Mouse (Mus musculus) kidney, embryonic 16.5 days (tissue): ENCODE results near the gene Trpm1. TPM values are rescaled to one million over a fixed set of nuclear protein-coding genes. Genes with fewer than 3 reads are reported as not detected.

Source experiments
- ATAC-seq: fragments of 200-750 bp; cut with Nextera tagmentation; 2 replicates; pipeline ENCODE4 v1.8.0; 2017; ENCODE audit warnings: moderate TSS enrichment; ENCODE audit not compliant: low FRiP score, low TSS enrichment
- H3K27ac ChIP-seq: fragments of 300-500 bp; sonication (generic); 2 replicates; pipeline ENCODE4 v1.5.1; 2014; ENCODE audit warnings: low read length
- H3K27me3 ChIP-seq: fragments of 300-500 bp; sonication (generic); 2 replicates; pipeline ENCODE4 v1.6.1; 2014; ENCODE audit warnings: low read length, control low read depth, mixed read lengths; ENCODE audit not compliant: insufficient read depth
- H3K36me3 ChIP-seq: fragments of 300-500 bp; sonication (generic); 2 replicates; pipeline ENCODE4 v1.6.1; 2014; ENCODE audit warnings: low read length, control low read depth, mixed read lengths; ENCODE audit not compliant: insufficient read depth
- H3K4me1 ChIP-seq: fragments of 300-500 bp; sonication (generic); 2 replicates; pipeline ENCODE4 v1.6.1; 2014; ENCODE audit warnings: low read length, control low read depth, mixed read lengths; ENCODE audit not compliant: insufficient read depth
- H3K4me2 ChIP-seq: fragments of 300-500 bp; sonication (generic); replicated peaks from 2 replicates; pipeline ENCODE4 v1.6.1; 2014; ENCODE audit warnings: low read depth, low read length
- H3K4me3 ChIP-seq: fragments of 300-500 bp; sonication (generic); 2 replicates; pipeline ENCODE4 v1.5.1; 2014; ENCODE audit warnings: mild to moderate bottlenecking, low read length
- H3K9ac ChIP-seq: fragments of 300-500 bp; sonication (generic); replicated peaks from 2 replicates; pipeline ENCODE4 v1.6.1; 2014; ENCODE audit warnings: low read length
- H3K9me3 ChIP-seq: fragments of 300-500 bp; sonication (generic); 2 replicates; pipeline ENCODE4 v1.6.1; 2016; ENCODE audit warnings: low read length, control low read depth
- WGBS: fragments of 180-500 bp; shearing (Covaris S2); extraction: QIAGEN DNeasy Blood & Tissue Kit; methylation state at CpG from one replicate; pipeline ENCODE4 v1.1.7; 2014; 5-methylcytosine and 5-hydroxymethylcytosine counted together
- polyA plus RNA-seq: library from polyadenylated mRNA; unstranded; fragments of >200 nt; fragmentation: Nextera tagmentation; extraction: Ambion mirVana; gene quantifications from 2 replicates; pipeline ENCODE4 v1.2.1, GENCODE M21; 2015

Gene Trpm1
- polyA plus RNA-seq, 1 experiment from 2014 or later = 0.05 TPM

- ATAC-seq = no peak
- H3K9ac ChIP-seq = no peak overlapping the region
- WGBS = 71% methylated on average over 4 of the region's 4 CpGs
Observed at GRCm38 (mm10) chr7:64242424-64242823, 88.8 kb downstream of the Trpm1 start.

GRCm38 (mm10) chr7:64244371-64244770 is 90.7 kb downstream of the Trpm1 start:
- H3K9me3 ChIP-seq = no peaks in the 10 kb centered on the region
- no peak overlapping the region for H3K4me2 ChIP-seq
- no peaks in the 10 kb centered on the region for H3K27me3 ChIP-seq
- WGBS = 75% methylated on average over 6 of the region's 6 CpGs
- H3K36me3 ChIP-seq = no peaks in the 10 kb centered on the region
- H3K4me1 ChIP-seq = no peaks in the 10 kb centered on the region
- ATAC-seq = no peak
- H3K4me3 ChIP-seq = no peak overlapping the region
- no peak overlapping the region for H3K9ac ChIP-seq
- H3K27ac ChIP-seq = no peak overlapping the region

More at GRCm38 (mm10) chr7:64242424-64242823, 88.8 kb downstream of the Trpm1 start:
- Histone ChIP-seq H3K4me1 (no peaks in the 10 kb centered on the region), H3K4me3 (no peak overlapping the region), H3K9me3 (no peaks in the 10 kb centered on the region), H3K4me2 (no peak overlapping the region), H3K27ac (no peak overlapping the region), H3K36me3 (no peaks in the 10 kb centered on the region), H3K27me3 (no peaks in the 10 kb centered on the region)

GRCm38 (mm10) chr7:64246713-64247112 is 93.1 kb downstream of the Trpm1 start:
- Histone ChIP-seq H3K9ac (no peak overlapping the region), H3K27me3 (no peaks in the 10 kb centered on the region), H3K4me3 (no peak overlapping the region), H3K4me2 (no peak overlapping the region), H3K9me3 (no peaks in the 10 kb centered on the region), H3K27ac (no peak overlapping the region), H3K36me3 (no peaks in the 10 kb centered on the region), H3K4me1 (no peaks in the 10 kb centered on the region)
- no peak for ATAC-seq
- 82% methylated on average over 4 of the region's 4 CpGs for WGBS

GRCm38 (mm10) chr7:64248352-64248751 is 94.7 kb downstream of the Trpm1 start:
- Histone ChIP-seq H3K4me3 (no peak overlapping the region), H3K9me3 (no peaks in the 10 kb centered on the region), H3K4me1 (no peaks in the 10 kb centered on the region), H3K4me2 (no peak overlapping the region), H3K27me3 (no peaks in the 10 kb centered on the region), H3K9ac (no peak overlapping the region), H3K36me3 (no peaks in the 10 kb centered on the region), H3K27ac (no peak overlapping the region)
- 67% methylated on average over 1 of the region's 1 CpGs for WGBS
- ATAC-seq = no peak

- 44% methylated on average over 4 of the region's 4 CpGs for WGBS
- no peak overlapping the region for H3K27ac ChIP-seq
- H3K4me2 ChIP-seq = no peak overlapping the region
- H3K4me3 ChIP-seq = no peak overlapping the region
- ATAC-seq = no peak
- no peak overlapping the region for H3K9ac ChIP-seq
- H3K36me3 ChIP-seq = no peaks in the 10 kb centered on the region
- no peaks in the 10 kb centered on the region for H3K4me1 ChIP-seq
- no peaks in the 10 kb centered on the region for H3K27me3 ChIP-seq
- no peaks in the 10 kb centered on the region for H3K9me3 ChIP-seq
Observed at GRCm38 (mm10) chr7:64249715-64250114, 96.1 kb downstream of the Trpm1 start.

- ATAC-seq = no peak
- WGBS = 82% methylated on average over 7 of the region's 7 CpGs
- Histone ChIP-seq H3K4me1 (no peaks in the 10 kb centered on the region), H3K4me3 (no peak overlapping the region), H3K27me3 (no peaks in the 10 kb centered on the region), H3K9me3 (no peaks in the 10 kb centered on the region), H3K4me2 (no peak overlapping the region), H3K36me3 (no peaks in the 10 kb centered on the region), H3K9ac (no peak overlapping the region), H3K27ac (no peak overlapping the region)
Observed at GRCm38 (mm10) chr7:64250417-64250816, 96.8 kb downstream of the Trpm1 start.

GRCm38 (mm10) chr7:64253736-64254135 is 100.1 kb downstream of the Trpm1 start:
- H3K9ac ChIP-seq = no peak overlapping the region
- WGBS = 95% methylated on average over 3 of the region's 3 CpGs

GRCm38 (mm10) chr7:64265502-64266279 is 112.1 kb downstream of the Trpm1 start:
- ATAC-seq = no peak
- H3K9ac ChIP-seq = no peak overlapping the region
- WGBS = 88% methylated on average over 13 of the region's 13 CpGs
- H3K4me2 ChIP-seq = no peak overlapping the region
- no peak overlapping the region for H3K4me3 ChIP-seq
- no peaks in the 10 kb centered on the region for H3K4me1 ChIP-seq
- 0 out of 2 replicates have a peak, but pooled peaks cover 5% of the 10 kb centered on the region for H3K9me3 ChIP-seq
- H3K27me3 ChIP-seq = peaks cover 5% of the 10 kb centered on the region; the same call in 1 of the 2 replicates
- H3K27ac ChIP-seq = no peak overlapping the region
- no peaks in the 10 kb centered on the region for H3K36me3 ChIP-seq

More at GRCm38 (mm10) chr7:64253736-64254135, 100.1 kb downstream of the Trpm1 start:
- H3K4me2 ChIP-seq = no peak overlapping the region
- no peaks in the 10 kb centered on the region for H3K4me1 ChIP-seq
- H3K4me3 ChIP-seq = no peak overlapping the region
- ATAC-seq = no peak
- H3K27ac ChIP-seq = no peak overlapping the region
- no peaks in the 10 kb centered on the region for H3K36me3 ChIP-seq
- H3K9me3 ChIP-seq = no peaks in the 10 kb centered on the region
- H3K27me3 ChIP-seq = no peaks in the 10 kb centered on the region

GRCm38 (mm10) chr7:64266587-64266986 is 113.0 kb downstream of the Trpm1 start:
- ATAC-seq = 0 out of 2 replicates have a peak, but pooled peaks have one; percentile 39
- no peaks in the 10 kb centered on the region for H3K36me3 ChIP-seq
- 90% methylated on average over 4 of the region's 4 CpGs for WGBS

GRCm38 (mm10) chr7:64271926-64272325 is 118.3 kb downstream of the Trpm1 start:
- 47% methylated on average over 4 of the region's 4 CpGs for WGBS
- Histone ChIP-seq H3K27ac (no peak overlapping the region), H3K9me3 (no peaks in the 10 kb centered on the region), H3K4me3 (no peak overlapping the region), H3K9ac (no peak overlapping the region), H3K36me3 (no peaks in the 10 kb centered on the region), H3K4me2 (no peak overlapping the region), H3K4me1 (no peaks in the 10 kb centered on the region; the same call in 1 of the 2 replicates), H3K27me3 (peaks cover 5% of the 10 kb centered on the region; the same call in 1 of the 2 replicates)
- no peak for ATAC-seq

More at GRCm38 (mm10) chr7:64266587-64266986, 113.0 kb downstream of the Trpm1 start:
- Histone ChIP-seq H3K27me3 (peaks cover 5% of the 10 kb centered on the region; the same call in 1 of the 2 replicates), H3K27ac (no peak overlapping the region), H3K9me3 (no peaks in the 10 kb centered on the region), H3K4me2 (no peak overlapping the region), H3K4me1 (no peaks in the 10 kb centered on the region), H3K4me3 (no peak overlapping the region), H3K9ac (no peak overlapping the region)
